ENCODE assay signal across 8 mouse cellular contexts in genomic region chr8:123235520-123236497, GRCm38 (mm10). TPM values are rescaled to one million over a fixed set of nuclear protein-coding genes. Genes with fewer than 3 reads are reported as not detected.
A peak's percentile ranks its signal among the peaks of the same experiment; 100 is the strongest.
DNase-seq lines count a peak whose midpoint lies in the region; ATAC-seq lines count a peak whose summit lies in the region.

TSS of gene Spata2l (minus strand) at chr8:123236233.

- peak; percentile 95 for ATAC-seq in megakaryocyte progenitor cell, adult 5-6 weeks (replicated peaks; ENCODE audit: poor library complexity)

- intact Hi-C loops in gastrocnemius, postnatal 14 days (cut with DNase I; ENCODE audit: low total_unique reads) = no loop called here
- intact Hi-C loops in left cerebral cortex, postnatal 10 days (cut with DNase I) = no loop called here

- DNase-seq in adrenal gland, adult 18-20 months (ENCODE audit: low spot score in 2 of 2) = peak; percentile 87
- peak; percentile 93 for DNase-seq in embryo, embryonic 11 days
- DNase-seq in gastrocnemius, postnatal 14 days = peak; percentile 81
- peak; percentile 96 for DNase-seq in induced T-regulatory cell, adult 2 months (ENCODE audit: low read depth)
- peak; percentile 74 to 91 for DNase-seq in left cerebral cortex, postnatal 10 days (ENCODE audit: extremely low spot score in 1 of 2, low spot score in 2 of 2)
- peak; percentile 83 for DNase-seq in right cerebral cortex, postnatal 14 days
- peak; percentile 80 for DNase-seq in urinary bladder, postnatal 25 days (ENCODE audit: low spot score)

RNA-seq across cellular contexts. Expression of gene Spata2l, which starts in this region (rescaled TPM):
- 10 to 100 TPM; 10.5 to 14.2 TPM for total RNA-seq in adrenal gland, adult 18-20 months (2021)
- total RNA-seq in gastrocnemius, postnatal 14 days (2021) = 1 to 10 TPM in 1 of 2 experiments, under 1 TPM in 1; 0.86 to 1.4 TPM
- 100 to 1,000 TPM; 111 to 118 TPM for total RNA-seq in left cerebral cortex, postnatal 10 days (2021)
- 1.7 and 2.1 TPM in 2 replicates for total RNA-seq in megakaryocyte progenitor cell, adult 5-6 weeks (2015)
- total RNA-seq in megakaryocyte progenitor cell, adult 5-6 weeks (2017) = 1.2 and 1.7 TPM in 2 replicates

Comparison
In these comparisons a context has a peak if more than half of its experiments do, and no peak if none do; other contexts are left out.
1. Peak in every context shown above with its lines: DNase-seq and ATAC-seq.
2. RNA of gene Spata2l (total RNA-seq): 111 to 118 TPM in left cerebral cortex, postnatal 10 days; 10.5 to 14.2 TPM in adrenal gland, adult 18-20 months, 1.2 to 2.1 TPM in megakaryocyte progenitor cell, adult 5-6 weeks and 0.86 to 1.4 TPM in gastrocnemius, postnatal 14 days; every median in the first group is over 4 times any median in the second.